11 mouse cellular contexts compared by ENCODE assay signal in genomic region chr8:88566119-88566518, GRCm38 (mm10). TPM values are rescaled to one million over a fixed set of nuclear protein-coding genes. Genes with fewer than 3 reads are reported as not detected.
DNase-seq lines count a peak whose midpoint lies in the region; ATAC-seq and TF ChIP-seq lines count a peak whose summit lies in the region.
"Had no signal": no experiment of that assay in that cellular context is flagged by ENCODE, and none has a peak within 500 bp of the region (broad histone marks: within the 10 kb centered on the region; RNA-seq: fewer than 3 reads in every experiment).

No protein-coding gene starts in this region.

- no peaks in the 10 kb centered on the region for H3K27me3 ChIP-seq in cerebellum, adult 2 months (ENCODE audit: control insufficient read depth, insufficient read depth, low read length)
- no peaks in the 10 kb centered on the region for H3K27me3 ChIP-seq in forebrain, embryonic 11.5 days (ENCODE audit: control insufficient read depth, insufficient read depth, low read length)
- H3K27me3 ChIP-seq in hindbrain, embryonic 10.5 days (ENCODE audit: insufficient read depth, poor library complexity, severe bottlenecking), result no peaks in the 10 kb centered on the region
- H3K27me3 ChIP-seq: neural tube, embryonic 13.5 days had no signal

- no peak overlapping the region for H3K27ac ChIP-seq in cerebellum, adult 2 months (ENCODE audit: insufficient read depth, low read length)
- H3K27ac ChIP-seq in forebrain, embryonic 11.5 days (ENCODE audit: low read depth, low read length), result no peak overlapping the region
- H3K27ac ChIP-seq in hindbrain, embryonic 10.5 days, result no peak overlapping the region
- H3K27ac ChIP-seq: liver, embryonic 15.5 days; neural tube, embryonic 13.5 days had no signal

- 26% methylated on average over 4 of the region's 4 CpGs for WGBS in cerebellum, adult 2 months
- WGBS in forebrain, embryonic 11.5 days, result 93% methylated on average over 4 of the region's 4 CpGs
- 94% methylated on average over 4 of the region's 4 CpGs for WGBS in hindbrain, embryonic 10.5 days

- H3K9me3 ChIP-seq in forebrain, embryonic 11.5 days (ENCODE audit: control insufficient read depth, low read length), result no peaks in the 10 kb centered on the region
- H3K9me3 ChIP-seq in hindbrain, embryonic 10.5 days, result no peaks in the 10 kb centered on the region
- H3K9me3 ChIP-seq: liver, embryonic 15.5 days; neural tube, embryonic 13.5 days had no signal

- TF ChIP-seq POLR2A in cerebellum, adult 2 months (IDR thresholded peaks at IDR 0.05; ENCODE audit: borderline replicate concordance, insufficient read depth, low read length), result no peak

- TF ChIP-seq CTCF in cerebellum, adult 2 months (IDR thresholded peaks at IDR 0.05; ENCODE audit: borderline replicate concordance, insufficient read depth, low read depth, low read length), result 0 out of 2 replicates have a peak, but pooled peaks have one; percentile 12

- H3K4me1 ChIP-seq in cerebellum, adult 2 months (ENCODE audit: control insufficient read depth, insufficient read depth, low read length), result peaks cover 8% of the 10 kb centered on the region
- no peaks in the 10 kb centered on the region; the same call in 1 of the 2 replicates for H3K4me1 ChIP-seq in forebrain, embryonic 11.5 days (replicated peaks; ENCODE audit: control insufficient read depth, insufficient read depth, low read length)
- peaks cover 81% of the 10 kb centered on the region for H3K4me1 ChIP-seq in hindbrain, embryonic 10.5 days (replicated peaks)

- no peak overlapping the region for H3K4me3 ChIP-seq in cerebellum, adult 2 months (replicated peaks; ENCODE audit: insufficient read depth, low read depth, low read length)
- no peak overlapping the region for H3K4me3 ChIP-seq in forebrain, embryonic 11.5 days (ENCODE audit: low read depth, low read length)
- H3K4me3 ChIP-seq in hindbrain, embryonic 10.5 days, result no peak overlapping the region
- H3K4me3 ChIP-seq: liver, embryonic 15.5 days; neural tube, embryonic 13.5 days had no signal

- no peaks in the 10 kb centered on the region for H3K36me3 ChIP-seq in forebrain, embryonic 11.5 days (ENCODE audit: control insufficient read depth, insufficient read depth, low read length)
- peaks cover 34% of the 10 kb centered on the region for H3K36me3 ChIP-seq in hindbrain, embryonic 10.5 days
- H3K36me3 ChIP-seq: liver, embryonic 15.5 days; neural tube, embryonic 13.5 days had no signal

- peak; percentile 21; the same call in 1 of the 2 replicates for ATAC-seq in neutrophil, adult 5-6 weeks (ENCODE audit: extremely low read depth, insufficient number of reproducible peaks, low FRiP score, poor library complexity, severe bottlenecking)
- no peak for ATAC-seq in forebrain, embryonic 11.5 days (replicated peaks; ENCODE audit: low FRiP score)
- ATAC-seq: intestine, postnatal 0 days had no signal

- DNase-seq in kidney, postnatal 4 days, result peak; percentile 45 to 65
- no peak for DNase-seq in kidney, adult 18-20 months
- peak; percentile 43 to 55 for DNase-seq in cerebellum, adult 2 months
- DNase-seq in cerebellum, postnatal 36 days, result peak; percentile 36 to 49
- no peak for DNase-seq in forebrain, embryonic 11.5 days (ENCODE audit: low spot score)
- no peak for DNase-seq in hindbrain, embryonic 10.5 days (ENCODE audit: low spot score)
- DNase-seq: gastrocnemius, postnatal 25 days had no signal

- no peak overlapping the region for H3K4me2 ChIP-seq in forebrain, embryonic 11.5 days (ENCODE audit: low read depth, low read length, severe bottlenecking)
- H3K4me2 ChIP-seq: liver, embryonic 15.5 days; neural tube, embryonic 13.5 days had no signal

- H3K9ac ChIP-seq in forebrain, embryonic 11.5 days (ENCODE audit: low read length), result no peak overlapping the region
- H3K9ac ChIP-seq: liver, embryonic 15.5 days; neural tube, embryonic 13.5 days had no signal

RNA-seq across cellular contexts. Expression of gene Nkd1, which starts 45.0 kb away (rescaled TPM):
- polyA plus RNA-seq in cerebellum, adult 2 months (2012; rRNA removed), result 19.4 and 21.5 TPM in 2 replicates
- not detected in 2 replicates for total RNA-seq in neutrophil, adult 5-6 weeks (2017)
- 63.0 and 71.5 TPM in 2 replicates for polyA plus RNA-seq in forebrain, embryonic 11.5 days (2014; fragmentation: Nextera tagmentation; extraction: Ambion mirVana)
- polyA plus RNA-seq in hindbrain, embryonic 10.5 days (2016; fragmentation: Nextera tagmentation; extraction: Ambion mirVana), result 124 and 125 TPM in 2 replicates

Comparison
In these comparisons a context has a peak if more than half of its experiments do, and no peak if none do; other contexts are left out.
1. DNase-seq: peak in kidney, postnatal 4 days (2 of 2), cerebellum, adult 2 months (2 of 2) and cerebellum, postnatal 36 days (2 of 2); none in kidney, adult 18-20 months (single experiment), forebrain, embryonic 11.5 days (single experiment) and hindbrain, embryonic 10.5 days (single experiment).